ENCODE assay signal across 11 mouse cellular contexts in the genomic region with DNA sequence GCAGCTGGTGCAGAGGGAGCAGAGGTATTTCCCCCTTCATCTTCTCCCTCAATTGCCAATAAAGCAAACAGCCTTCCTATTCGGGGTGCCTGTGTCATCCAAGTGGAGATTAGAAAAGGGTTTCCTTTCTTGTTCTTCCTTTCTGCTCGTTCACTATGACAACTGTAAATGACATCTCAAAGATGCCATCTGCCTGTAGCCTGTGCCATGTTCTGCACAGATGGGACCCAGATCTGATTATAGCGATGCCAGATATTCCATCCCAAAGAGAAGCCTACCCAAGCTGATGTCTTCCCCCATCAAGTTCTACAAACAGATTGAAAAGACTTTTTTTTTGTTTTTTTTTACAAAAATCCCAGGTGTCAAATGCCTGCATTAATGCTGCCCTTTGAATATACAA. TPM values are rescaled to one million over a fixed set of nuclear protein-coding genes. Genes with fewer than 3 reads are reported as not detected.
DNase-seq lines count a peak whose midpoint lies in the region.
"Had no signal": no experiment of that assay in that cellular context is flagged by ENCODE, and none has a peak within 500 bp of the region (broad histone marks: within the 10 kb centered on the region; RNA-seq: fewer than 3 reads in every experiment).

No protein-coding gene starts in this region.

- intact Hi-C loops in heart, postnatal 36 days (cut with DNase I): no loop called here
- intact Hi-C loops in heart, postnatal 10 days (cut with DNase I): no loop called here

- peak; percentile 21 for DNase-seq in heart, adult 11 months
- no peak for DNase-seq in heart, postnatal 36 days
- peak; percentile 67 to 69 for DNase-seq in cerebellum, postnatal 10 days
- DNase-seq in frontal cortex, postnatal 36 days (ENCODE audit: low spot score in 2 of 2): peak; percentile 55 to 84
- DNase-seq in left cerebral cortex, adult 18-20 months (ENCODE audit: low spot score in 2 of 2): peak; percentile 28 to 54
- DNase-seq in heart, postnatal 10 days: no peak
- DNase-seq in gastrocnemius, postnatal 10 days: no peak
- no peak for DNase-seq in lung, postnatal 4 days
- DNase-seq: heart, postnatal 14 days; kidney, postnatal 14 days; lung, postnatal 36 days had no signal

RNA-seq across cellular contexts. Expression of a gene that starts 54.6 kb away (rescaled TPM):
- 1 to 10 TPM; 1.0 to 2.0 TPM for total RNA-seq in heart, postnatal 36 days (2021)
- 1 to 10 TPM; 6.1 to 7.3 TPM for total RNA-seq in left cerebral cortex, adult 18-20 months (2021)
- under 1 TPM; 0.47 to 0.91 TPM for total RNA-seq in heart, postnatal 10 days (2021)
- total RNA-seq in gastrocnemius, postnatal 10 days (2021): 1 to 10 TPM; 1.5 to 1.6 TPM

Comparison
In these comparisons a context has a peak if more than half of its experiments do, and no peak if none do; other contexts are left out.
1. DNase-seq: peak in heart, adult 11 months (single experiment), cerebellum, postnatal 10 days (2 of 2), frontal cortex, postnatal 36 days (2 of 2) and left cerebral cortex, adult 18-20 months (2 of 2); none in heart, postnatal 36 days (0 of 2), heart, postnatal 10 days (0 of 2), gastrocnemius, postnatal 10 days (single experiment) and lung, postnatal 4 days (0 of 2).